Mouse (Mus musculus): ENCODE data around the gene Ptpn18. TPM values are rescaled to one million over a fixed set of nuclear protein-coding genes. Genes with fewer than 3 reads are reported as not detected.

Gene Ptpn18
- polyA plus RNA-seq (2012; rRNA removed), result 94.7 and 222 TPM in 2 replicates

GRCm38 (mm10) chr1:34459284-34460060 lies at the start of gene Ptpn18:
Gene Ptpn18 (plus strand): TSS chr1:34459762.

GRCm38 (mm10) chr1:34439215-34439960 lies 20.2 kb upstream of the Ptpn18 start, which contains the start of the genes Ccdc115 and Imp4:
Gene Ccdc115 (minus strand): TSS chr1:34439672.
Gene Imp4 (plus strand): TSS chr1:34439851.

Other genes starting within 250 kb of the Ptpn18 start
- gene Ccdc115, start 20.1 kb upstream of the Ptpn18 start, polyA plus RNA-seq (2012; rRNA removed), result 5.8 and 7.5 TPM in 2 replicates
- gene Imp4, start 19.9 kb upstream of the Ptpn18 start, polyA plus RNA-seq (2012; rRNA removed), result 13.2 and 18.5 TPM in 2 replicates
- gene Prss39, start 38.6 kb downstream of the Ptpn18 start, polyA plus RNA-seq (2012; rRNA removed), result not detected in 2 replicates
- gene Cfc1, start 75.9 kb downstream of the Ptpn18 start, polyA plus RNA-seq (2012; rRNA removed), result not detected in 2 replicates
- not detected in 2 replicates for gene Prss40, start 101.2 kb downstream of the Ptpn18 start, polyA plus RNA-seq (2012; rRNA removed)
- gene Amer3, start 119.9 kb downstream of the Ptpn18 start, polyA plus RNA-seq (2012; rRNA removed), result 0.01 TPM in 1 of 2 replicates, not detected in the other

Measured in stomach, adult 2 months (tissue).